Mouse (Mus musculus): ENCODE results near the gene Dlgap1.
A peak's percentile ranks its signal among the peaks of the same experiment; 100 is the strongest.

Gene Dlgap1

DNA sequence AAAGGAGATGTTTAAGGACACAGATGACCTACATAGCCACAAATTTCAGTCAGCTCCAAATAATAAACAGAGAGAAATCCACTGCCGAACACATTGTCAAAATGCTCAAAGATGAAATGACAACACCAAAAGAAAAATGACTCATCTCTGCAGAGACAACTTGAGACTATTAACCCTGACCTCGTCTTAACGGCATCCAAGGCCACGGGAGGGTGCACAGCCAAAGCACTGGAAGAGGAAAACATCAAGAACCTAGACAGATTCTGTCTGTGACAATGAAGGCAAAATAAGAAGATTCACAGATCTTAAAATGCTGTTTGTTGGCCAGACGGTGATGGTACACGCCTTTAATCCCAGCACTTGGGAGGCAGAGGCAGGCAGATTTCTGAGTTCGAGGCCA, 370.9 kb downstream of the Dlgap1 start:
- DNase-seq (ENCODE audit: low read depth, low spot score) = no peak

DNA sequence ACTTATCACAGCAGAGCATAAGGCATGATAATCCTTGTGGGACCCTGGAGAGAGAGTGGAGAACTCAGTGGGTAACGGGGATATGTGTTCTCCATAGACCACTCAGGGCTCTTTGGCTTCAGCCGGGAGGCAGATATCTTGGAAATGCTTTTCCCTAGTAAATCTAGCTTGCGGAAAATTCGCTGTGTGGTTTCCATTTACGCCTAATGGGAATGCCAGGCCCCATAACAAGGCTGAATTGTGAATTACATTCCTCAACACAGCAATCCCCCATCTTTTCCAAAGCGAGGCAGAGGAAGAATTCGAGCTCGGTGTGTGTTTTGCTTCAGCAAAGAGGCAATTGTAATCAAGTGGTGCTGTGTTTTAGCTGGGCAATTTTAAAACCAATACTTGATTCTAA, 372.4 kb downstream of the Dlgap1 start:
- DNase-seq (ENCODE audit: low read depth, low spot score) = no peak

DNA sequence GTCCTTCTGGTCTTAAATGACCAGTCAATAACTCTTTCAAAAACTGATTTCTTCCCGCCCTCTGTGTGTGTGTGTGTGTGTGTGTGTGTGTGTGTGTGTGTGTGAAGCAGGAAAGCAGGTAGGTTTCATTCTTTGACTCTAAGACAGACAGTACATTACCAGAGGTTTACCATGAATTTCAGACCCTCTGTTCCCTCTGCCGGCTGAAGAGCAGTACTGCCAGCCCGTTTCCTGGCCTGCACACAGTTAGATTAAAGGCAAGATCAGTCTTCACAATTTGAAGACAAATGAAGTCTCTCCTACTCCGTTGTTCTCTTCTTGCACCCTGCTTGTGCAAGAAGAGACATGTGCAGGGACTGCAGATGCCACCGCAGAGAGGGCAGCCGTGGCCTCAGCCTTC, 373.0 kb downstream of the Dlgap1 start:
- DNase-seq (ENCODE audit: low read depth, low spot score) = no peak

DNA sequence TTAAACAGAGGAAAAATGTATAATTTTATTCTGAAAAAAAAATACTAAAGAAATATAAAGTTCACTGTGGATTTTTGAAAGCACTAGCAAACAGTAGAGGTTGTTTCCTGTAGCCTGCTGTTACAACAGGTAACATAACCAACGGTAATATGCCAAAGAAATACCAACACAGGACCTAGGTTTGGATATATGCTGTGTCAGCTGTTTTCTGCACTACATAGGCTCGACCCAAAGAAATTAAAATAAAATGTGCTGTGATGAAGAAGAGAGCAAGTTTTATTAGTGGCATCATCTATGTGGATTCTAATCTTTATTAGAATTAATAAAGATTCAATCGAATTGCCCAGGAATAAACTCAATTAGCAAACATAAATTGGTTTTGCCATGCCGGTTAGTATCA, 378.5 kb downstream of the Dlgap1 start:
- DNase-seq (ENCODE audit: low read depth, low spot score) = no peak

DNA sequence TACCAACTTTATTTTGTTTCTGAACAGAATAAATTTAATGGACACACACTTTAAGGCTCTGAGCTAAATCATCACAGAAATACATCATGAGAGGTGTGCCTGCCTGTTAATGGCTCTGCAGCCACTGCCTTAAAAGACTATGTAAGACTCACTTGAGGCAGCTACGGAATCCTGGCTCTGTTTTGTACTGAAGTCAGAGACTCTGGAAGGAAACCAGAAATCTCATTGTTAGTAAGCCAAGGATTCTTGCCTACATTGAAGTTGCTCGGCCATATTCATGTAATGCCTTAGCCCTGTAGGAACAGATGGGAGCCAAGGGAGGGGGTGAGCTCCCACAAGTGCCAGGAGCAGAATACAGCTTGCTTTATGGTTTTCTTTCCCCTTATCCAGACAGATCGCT, 394.7 kb downstream of the Dlgap1 start:
- DNase-seq (ENCODE audit: low read depth, low spot score) = no peak

DNA sequence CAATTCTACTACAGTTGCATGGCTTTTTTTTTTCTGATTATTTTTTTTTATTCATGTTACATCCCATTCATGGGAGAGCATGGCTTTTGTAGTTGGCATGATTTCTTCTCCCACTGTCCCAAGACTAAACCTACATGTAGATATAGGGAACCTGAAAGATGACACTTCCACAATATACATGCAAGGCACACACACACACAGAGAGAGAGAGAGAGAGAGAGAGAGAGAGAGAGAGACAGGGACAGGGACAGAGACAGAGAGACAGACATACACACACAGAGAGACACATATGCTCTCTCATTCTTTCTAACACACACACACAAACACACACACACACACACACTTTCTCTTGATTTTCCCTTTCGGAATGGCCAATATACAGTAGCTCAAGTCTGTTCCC, 395.1 kb downstream of the Dlgap1 start:
- no peak for DNase-seq (ENCODE audit: low read depth, low spot score)

DNA sequence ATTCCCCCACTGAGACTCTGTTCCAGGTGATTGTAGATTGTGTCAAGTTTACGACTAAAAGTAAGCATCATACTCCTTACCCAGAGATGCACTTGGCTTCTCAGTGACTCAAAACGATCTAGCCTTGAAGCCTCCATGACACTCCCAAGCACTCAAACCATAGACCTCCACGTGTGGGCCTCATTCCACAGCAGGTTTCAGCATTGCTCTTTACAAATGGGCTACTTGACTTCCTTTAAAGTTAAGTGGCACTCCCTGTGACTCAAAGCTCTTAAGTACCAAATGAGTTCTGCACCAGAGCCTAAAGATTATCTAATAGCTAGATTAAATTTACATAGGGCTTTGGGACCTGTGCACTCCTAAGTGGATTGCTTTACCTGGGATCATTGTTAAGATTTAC, 400.3 kb downstream of the Dlgap1 start:
- no peak for DNase-seq (ENCODE audit: low read depth, low spot score)

DNA sequence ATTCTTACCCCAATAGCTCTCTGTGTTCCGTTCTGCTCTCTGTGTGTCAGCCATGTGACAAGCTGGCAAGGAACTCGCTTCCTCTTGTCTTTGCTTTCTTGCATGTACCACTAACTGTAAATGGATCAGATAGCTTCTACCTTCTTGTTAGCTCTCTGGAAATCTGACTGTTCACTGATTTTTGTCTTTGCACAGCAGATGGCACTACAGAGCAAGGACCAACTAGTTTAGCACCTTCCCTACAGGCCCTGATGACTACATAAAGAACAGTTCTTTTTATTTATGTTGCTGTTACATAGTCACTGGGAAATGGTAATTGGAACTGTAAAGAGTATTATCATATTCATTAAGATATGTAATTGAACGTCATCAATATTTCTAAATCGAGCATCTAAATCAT, 408.1 kb downstream of the Dlgap1 start:
- DNase-seq (ENCODE audit: low read depth, low spot score) = no peak

DNA sequence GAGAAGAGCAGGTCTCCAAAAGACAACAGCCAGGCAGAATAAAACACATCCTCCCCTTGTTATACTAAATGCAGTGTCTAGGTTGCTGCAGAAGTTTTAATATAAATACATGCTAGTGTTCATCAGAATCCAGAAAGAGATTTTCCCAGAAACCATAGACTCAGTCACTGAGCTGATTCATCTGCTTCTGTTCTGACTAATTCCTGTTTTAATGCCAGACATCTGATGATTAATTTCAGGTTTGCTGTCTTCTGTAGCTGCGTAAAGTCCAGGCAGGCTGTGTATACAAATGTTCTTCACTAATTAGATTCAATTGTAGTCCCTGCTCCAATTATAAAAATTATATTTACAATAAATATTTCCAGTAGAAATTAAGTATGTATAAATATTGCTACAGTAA, 419.6 kb downstream of the Dlgap1 start:
- no peak for DNase-seq (ENCODE audit: low read depth, low spot score)

DNA sequence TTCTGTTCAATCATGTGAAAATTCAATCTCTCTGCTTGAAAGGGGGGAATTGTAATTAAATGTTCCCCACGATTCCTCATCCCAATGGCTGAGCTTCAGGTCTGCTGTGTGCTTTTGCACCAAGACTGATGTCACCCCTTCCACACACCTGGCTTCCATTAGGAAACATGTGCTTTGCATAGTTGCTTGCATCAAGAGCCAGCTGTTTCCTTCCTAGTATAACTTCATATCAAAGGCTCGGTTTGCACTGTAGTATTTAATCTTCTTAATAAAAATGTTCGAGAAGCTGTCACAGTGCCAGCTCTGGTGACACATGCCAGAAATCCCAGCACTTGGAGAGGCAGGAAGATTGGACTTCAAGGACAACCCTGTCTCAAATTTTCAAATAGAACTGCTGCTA, 428.3 kb downstream of the Dlgap1 start:
- no peak for DNase-seq (ENCODE audit: low read depth, low spot score)

DNA sequence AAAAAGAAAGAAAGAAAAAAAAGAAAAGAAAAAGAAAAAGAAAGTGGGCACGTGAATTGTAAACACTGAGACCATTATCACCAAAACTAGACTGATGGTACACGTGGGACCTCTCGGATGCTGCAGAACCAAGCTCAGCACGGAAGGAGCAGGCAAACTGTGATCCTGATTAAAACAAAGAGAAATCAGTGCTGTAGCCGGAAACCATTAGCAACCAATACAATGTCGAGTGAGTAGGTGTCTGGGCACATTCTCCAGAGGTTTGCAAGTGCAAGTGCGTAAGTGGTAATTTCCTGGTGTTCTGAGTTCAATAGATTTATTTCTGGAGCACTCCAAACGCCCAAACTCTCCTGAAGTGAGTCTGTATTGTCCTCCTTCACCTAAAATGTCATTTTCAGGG, 428.8 kb downstream of the Dlgap1 start:
- DNase-seq (ENCODE audit: low read depth, low spot score) = no peak

DNA sequence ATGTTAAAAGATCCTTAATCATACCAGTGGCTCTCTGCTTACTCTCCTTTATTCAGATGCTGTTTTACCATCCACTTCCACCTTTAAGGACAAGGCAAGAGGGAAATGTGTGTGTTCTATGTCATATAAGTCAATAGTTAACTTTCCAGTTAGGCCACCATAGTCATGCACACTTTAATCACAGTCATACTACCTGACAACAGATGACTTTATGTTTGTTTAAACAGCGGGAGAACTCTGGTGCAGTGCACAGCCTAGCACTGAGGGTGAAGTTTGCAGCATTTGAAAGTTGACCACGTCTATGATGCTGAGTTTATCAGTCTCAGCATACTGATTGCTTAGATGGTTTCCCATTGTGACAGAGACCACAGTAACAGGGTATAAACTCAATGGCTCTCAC, 433.0 kb downstream of the Dlgap1 start:
- DNase-seq (ENCODE audit: low read depth, low spot score) = no peak

DNA sequence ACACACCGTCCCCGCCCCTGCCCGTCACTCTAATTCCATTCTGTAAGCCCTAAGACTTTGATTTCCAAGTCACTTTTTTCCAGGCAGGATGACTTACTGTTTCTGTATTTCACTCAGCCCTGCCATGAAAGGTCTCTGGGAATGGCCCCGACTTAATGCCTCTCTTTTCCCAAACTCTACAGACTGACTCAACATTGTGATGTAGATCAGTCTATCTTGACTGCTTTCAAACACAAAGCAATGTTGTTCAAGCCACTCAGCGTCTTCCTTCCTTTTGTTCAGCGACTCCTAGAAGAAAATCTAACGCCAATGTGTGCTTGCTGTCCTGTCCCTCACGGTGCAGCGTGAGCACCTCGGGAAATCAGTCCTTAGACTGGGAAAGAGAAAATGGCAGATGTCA, 434.9 kb downstream of the Dlgap1 start:
- no peak for DNase-seq (ENCODE audit: low read depth, low spot score)

DNA sequence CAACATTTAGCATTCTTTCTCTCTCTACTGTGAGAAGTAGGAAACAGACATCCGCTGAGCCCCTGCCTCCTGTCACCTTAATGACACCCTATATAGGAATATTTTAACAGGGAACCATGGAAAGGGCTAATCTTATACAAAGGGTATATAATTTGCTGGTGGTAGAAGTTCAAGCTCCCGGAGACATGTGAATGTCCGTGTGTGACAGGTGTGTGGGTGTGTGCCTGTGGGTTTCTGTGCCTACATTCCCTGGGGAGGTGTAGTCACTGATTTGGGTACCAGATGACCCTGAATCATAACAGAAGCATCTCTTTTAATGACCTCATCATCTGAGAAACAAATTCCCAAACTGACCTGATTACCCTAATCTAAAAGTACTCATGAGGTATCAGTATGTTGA, 445.3 kb downstream of the Dlgap1 start:
- no peak for DNase-seq (ENCODE audit: low read depth, low spot score)

DNA sequence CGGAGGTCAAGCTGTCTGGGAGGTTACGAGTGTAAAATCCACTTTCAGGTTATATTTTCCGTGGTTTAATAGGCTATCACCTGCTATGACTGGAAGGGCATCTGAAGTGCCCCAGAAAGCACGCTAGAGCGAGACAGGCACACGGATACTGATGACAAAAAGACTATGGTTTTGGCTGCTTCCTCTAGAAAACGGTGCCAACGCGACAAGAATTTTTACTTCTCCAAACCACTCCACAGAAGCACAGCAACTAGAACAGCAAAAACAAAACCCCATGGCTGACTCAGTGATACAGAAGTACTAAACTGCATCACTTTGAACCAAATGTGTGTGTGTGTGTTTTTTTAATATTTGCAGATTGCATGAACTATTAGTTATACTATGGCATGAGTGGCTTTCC, 459.0 kb downstream of the Dlgap1 start:
- DNase-seq (ENCODE audit: low read depth, low spot score) = no peak

DNA sequence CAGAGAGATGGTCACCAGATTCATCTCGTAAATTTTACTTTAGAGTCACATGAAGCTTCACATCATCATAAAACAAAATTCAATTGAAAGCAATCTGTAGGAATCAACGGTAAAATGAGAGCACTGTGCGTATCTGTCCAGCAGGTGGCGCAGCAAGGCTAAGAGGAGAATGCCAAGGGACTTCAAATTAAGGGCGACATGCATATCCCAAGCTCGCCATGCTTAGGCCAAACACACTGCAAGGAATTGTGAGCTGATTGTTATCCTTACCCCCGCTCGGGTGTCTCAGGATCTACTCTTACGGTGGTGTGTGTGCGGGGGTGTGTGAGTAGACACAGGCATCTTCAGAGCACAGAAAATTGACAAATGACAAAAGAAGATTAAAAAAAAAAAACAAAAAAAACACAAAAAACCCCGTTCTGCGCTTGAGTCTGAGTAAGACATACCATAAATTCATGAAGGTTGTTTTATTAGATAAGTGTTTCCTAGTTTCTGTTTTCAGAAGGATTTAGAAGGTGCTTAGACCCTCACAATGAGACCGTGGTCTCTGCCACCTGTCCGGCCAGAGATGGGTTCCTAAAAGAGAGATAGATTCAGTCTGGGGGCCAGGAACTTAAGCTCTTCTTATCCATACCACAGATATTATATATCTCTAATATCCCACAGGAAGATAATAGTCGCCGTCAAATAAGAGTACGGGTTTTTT, 461.0 kb downstream of the Dlgap1 start:
- peak; percentile 16 for DNase-seq (ENCODE audit: low read depth, low spot score)

DNA sequence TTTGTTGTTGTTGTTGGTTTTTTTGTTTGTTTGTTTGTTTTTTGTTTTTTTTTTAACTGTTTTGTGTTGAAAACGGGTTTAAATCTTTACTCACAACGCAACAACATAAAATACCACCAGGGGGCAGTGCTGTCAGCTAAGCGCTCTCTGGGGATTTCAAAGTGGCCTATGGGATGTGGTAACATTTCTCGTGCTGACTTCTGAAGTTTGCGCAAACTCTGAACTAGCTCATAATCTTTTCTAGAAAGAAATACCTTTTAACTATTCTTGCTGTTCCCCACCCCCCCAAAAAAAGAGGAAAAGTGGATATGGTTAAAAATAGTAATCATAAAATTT, 461.5 kb downstream of the Dlgap1 start:
- DNase-seq (ENCODE audit: low read depth, low spot score) = peak; percentile 2

DNA sequence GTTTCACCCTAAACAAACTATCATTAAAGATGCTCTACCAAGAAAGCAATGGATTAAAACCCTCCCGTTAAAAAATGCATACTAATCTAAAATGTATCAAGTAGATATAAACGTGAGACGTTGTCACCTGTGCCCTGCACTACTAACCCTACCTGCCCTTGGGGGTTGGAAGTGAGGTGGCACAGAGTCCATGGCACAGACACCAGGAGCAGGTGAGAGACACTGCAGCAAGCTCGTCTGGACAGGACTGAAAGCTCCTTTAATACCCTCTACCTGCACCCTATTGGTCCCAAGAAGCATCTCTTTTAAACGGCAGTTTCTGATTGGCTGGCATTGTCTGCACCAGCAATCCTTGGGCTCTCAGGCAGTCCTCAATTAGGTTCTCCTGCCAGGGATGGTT, 464.0 kb downstream of the Dlgap1 start:
- DNase-seq (ENCODE audit: low read depth, low spot score) = no peak

DNA sequence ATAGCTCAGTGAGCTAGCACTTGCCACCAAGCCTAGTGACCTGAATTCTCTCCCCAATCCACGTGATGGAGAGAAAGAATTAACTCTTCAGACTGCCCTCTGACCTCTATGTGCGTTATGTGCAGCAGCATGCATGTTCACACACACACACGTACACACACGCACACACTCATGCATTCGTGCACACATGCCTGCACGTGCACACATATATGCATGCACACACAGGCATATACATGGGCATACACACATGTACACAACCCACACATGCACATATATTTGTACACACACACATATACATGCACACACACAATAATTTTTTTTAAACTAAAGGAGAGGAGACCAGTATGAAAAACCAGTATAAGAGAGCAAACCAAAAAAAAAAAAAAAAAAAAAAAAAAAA, 465.7 kb downstream of the Dlgap1 start:
- DNase-seq (ENCODE audit: low read depth, low spot score) = no peak

DNA sequence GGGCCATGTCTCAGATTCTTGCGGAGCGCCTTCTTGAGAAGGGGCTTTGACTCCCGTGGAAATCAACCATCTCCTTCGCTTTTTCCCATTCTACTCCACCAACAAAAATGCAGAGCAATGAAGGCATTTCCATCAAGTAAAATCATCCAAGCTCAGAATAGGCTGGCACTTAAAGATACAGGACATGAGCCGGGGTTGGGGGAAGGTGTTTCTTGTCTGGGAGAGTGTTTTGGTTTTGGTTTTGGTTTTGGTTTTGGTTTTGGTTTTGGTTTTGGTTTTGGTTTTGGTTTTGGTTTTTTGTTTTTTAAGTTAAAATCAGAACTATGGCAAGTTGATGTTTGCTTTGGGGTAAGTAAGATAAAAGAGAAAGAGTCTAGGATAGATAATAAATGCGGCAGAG, 466.7 kb downstream of the Dlgap1 start:
- DNase-seq (ENCODE audit: low read depth, low spot score) = no peak

DNA sequence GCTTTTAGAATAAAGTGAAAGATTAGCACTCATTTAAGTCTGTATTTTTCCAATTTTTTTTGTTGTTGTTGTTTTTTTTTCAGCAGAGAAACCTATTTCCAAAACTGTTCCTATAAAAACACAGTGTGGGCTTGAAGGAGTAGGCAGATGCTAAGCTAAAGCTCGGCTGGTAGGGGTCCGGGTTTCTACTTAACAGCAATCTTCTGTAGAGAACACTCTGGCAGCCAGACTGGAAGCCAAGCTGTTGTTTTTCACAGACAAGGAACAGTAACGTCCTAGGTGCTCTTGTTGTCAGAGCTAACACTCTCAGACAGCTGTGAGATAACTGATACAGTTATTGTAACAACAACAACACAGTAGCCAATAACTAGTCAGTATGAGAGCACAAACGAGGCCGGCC, 468.4 kb downstream of the Dlgap1 start:
- DNase-seq (ENCODE audit: low read depth, low spot score) = no peak

DNA sequence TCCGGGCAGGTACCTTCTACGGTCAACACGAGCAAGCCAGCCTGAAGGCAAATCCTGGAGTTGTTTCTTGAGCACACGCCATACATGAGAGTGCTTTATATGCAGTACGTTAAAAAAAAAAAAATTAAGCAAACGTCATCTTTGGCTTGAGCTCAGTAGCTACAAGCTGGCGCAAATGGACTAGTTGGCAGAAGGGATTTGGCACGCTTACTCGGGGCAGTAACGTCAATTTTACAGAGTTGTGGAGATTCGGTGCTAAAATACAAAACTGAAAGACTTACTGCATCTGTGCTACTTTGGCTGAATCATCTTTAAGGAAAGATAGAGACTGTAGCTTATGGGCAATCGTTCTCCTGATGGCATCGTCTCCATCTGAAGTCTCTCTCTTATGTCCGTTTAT, 474.1 kb downstream of the Dlgap1 start:
- no peak for DNase-seq (ENCODE audit: low read depth, low spot score)

DNA sequence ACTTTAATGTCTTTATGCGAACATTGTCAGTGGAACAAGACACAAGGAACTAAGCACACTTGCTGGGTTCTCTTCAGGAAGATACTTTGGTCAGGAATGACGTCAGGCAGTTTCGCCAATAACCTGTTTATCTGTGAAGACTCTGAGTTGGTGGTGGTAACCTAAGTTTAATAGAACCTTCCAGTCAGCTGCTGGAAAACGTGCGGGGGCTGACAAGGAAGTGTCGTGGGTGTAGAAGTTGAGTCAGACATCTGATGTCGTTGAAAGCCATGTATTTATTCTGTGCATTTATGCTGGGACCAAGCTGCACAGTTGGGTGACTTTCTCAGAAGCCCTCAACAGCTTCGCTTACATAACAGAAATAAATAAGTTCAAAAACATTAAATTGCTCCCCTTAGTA, 477.6 kb downstream of the Dlgap1 start:
- DNase-seq (ENCODE audit: low read depth, low spot score) = no peak

DNA sequence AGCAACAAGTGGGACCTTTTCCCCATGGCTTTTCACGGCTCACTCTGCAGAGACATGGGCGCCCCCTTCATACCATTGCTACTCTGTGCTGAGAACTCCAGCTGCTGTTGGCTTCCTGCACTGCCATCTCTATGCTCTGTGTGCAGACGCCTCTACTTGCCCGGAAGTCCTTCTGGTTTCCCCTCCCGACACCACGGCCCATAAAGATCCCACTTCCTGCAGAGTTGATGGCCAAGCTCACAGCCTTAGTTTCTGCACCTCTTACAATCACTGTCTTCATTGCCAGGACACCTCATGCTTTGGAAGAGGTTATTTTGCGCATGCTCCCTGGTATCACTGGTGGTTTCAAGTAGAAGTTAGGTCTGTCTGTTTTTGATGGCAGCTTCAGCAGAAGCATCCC, 486.2 kb downstream of the Dlgap1 start:
- no peak for DNase-seq (ENCODE audit: low read depth, low spot score)

DNA sequence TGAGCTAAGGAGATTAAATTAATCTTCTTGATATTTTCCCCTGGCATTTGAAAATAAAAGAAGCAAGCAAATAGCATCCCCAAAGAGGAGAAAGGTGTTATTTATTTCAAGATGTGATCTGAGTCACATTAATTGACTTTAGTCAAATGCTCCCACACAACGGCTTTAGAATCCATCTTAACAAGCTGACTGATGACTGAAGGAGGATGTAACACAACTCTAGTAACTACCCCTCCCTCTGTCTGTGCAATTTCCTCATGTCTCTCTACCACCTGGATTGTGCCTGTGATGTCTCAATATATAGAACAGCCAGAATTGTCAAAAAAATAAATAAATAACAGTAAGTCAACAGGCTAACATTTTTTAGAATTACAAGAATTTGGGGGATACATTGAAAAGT, 488.2 kb downstream of the Dlgap1 start:
- no peak for DNase-seq (ENCODE audit: low read depth, low spot score)

All from CD4-positive, CD25-positive, alpha-beta regulatory T cell, adult 2 months (primary cell).